Mouse (Mus musculus): Measurements from ENCODE around the gene Serpinh1. TPM values are rescaled to one million over a fixed set of nuclear protein-coding genes. Genes with fewer than 3 reads are reported as not detected.

The Serpinh1 gene
- 219 TPM for polyA plus RNA-seq (2014; fragmentation: Illumina TruSeq; extraction: RNeasy Lipid Tissue Mini Kit (QIAGEN cat#74804); ENCODE audit: insufficient read depth, low read depth, low replicate concordance)

DNA sequence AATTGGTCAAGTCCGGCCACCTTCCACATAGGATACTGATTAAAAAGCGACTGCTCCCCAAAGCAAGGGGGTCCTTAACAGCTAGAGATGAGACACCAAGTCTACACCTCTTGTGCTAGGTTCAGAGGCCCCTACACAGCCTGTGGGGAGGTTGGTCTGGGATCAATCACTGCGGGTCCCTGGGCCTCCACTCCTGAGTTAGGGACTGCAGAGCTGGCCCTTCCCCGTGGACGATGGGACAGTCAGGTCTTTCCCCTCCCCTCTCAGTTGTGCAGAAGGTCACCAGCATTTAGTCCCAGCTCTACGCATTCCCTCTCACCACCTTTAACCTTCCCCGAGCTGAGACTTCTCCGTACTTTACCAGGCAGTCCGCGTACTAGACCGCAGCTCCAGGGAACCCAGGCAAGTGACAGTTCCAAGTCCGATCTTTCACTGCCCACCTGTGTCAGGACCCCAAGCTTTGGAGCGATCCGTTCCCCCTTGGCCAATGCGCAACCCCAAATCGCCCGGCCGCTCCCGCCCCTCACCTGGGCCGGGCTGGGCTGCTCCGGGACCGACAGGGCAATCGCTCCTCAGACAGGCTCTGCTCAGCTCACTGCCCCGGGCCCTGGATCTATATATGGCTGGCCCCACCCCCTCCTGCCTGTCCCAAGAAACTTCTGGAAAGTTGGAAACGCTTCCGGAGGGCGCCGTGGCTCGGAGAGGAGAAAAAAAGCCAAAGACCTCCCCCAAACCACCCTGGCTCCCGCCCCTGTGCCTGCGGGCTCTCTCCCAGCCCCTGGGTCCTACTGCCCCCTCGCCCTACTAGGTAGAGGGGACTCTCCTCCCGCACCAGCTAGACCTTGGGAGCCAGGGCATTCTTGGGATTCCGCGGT lies at the start of gene Serpinh1:
Gene Serpinh1, minus strand, starts transcription at position 714 of the 875 bp plus-strand sequence.

DNA sequence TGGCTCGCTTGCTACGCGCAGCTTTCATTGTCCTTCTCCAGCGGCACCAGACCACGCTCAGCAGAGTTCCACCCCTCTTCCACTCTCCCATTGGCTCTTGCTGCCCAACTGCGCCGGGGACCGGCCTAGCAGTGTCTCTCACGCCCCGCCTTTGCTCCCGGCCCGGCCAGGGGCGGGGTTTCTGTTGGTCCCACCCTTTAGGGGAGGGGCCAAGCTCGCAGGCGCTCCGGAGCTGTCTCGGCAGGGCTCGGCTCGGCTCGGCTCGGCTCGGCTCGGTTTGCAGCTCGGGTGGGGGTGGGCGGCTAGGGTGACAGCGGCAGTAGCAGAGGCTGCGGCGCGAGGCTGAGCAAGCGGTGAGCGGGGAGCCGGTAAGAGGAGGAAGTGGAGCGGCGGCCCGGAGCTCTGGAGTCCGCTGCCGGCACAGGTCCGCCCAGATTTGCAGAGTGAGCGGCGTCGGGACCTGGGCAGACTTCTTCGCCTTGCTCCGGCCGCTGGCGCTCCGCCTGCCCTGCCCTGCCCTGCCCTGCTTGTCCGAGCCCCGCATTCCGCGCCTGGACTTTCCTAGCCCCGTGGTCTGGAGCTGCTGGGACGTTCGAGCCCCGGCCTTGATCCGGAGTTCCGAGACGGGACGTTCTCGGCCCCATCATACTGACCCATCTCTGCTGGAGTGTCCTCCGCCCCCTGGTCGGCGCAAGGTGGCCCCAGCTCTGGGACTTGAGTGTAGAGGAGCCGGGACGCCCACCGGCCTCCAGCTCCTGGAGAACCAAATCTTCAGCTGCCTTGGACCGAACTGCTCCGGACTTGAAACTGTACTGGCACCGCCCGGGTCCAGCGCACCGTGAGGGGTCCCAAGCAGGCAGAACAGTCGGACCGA lies 28.4 kb upstream of the Serpinh1 start, which contains the start of gene Gdpd5:
Gene Gdpd5, plus strand, starts transcription at position 201 of the 874 bp plus-strand sequence.

Other genes starting within 250 kb of the Serpinh1 start
- gene Uvrag, start 212.1 kb downstream of the Serpinh1 start, polyA plus RNA-seq (2014; fragmentation: Illumina TruSeq; extraction: RNeasy Lipid Tissue Mini Kit (QIAGEN cat#74804); ENCODE audit: insufficient read depth, low read depth, low replicate concordance): 12.0 TPM
- 21.1 TPM for gene Dgat2, start 170.5 kb downstream of the Serpinh1 start, polyA plus RNA-seq (2014; fragmentation: Illumina TruSeq; extraction: RNeasy Lipid Tissue Mini Kit (QIAGEN cat#74804); ENCODE audit: insufficient read depth, low read depth, low replicate concordance)
- 0.13 TPM for gene Mogat2, start 114.6 kb downstream of the Serpinh1 start, polyA plus RNA-seq (2014; fragmentation: Illumina TruSeq; extraction: RNeasy Lipid Tissue Mini Kit (QIAGEN cat#74804); ENCODE audit: insufficient read depth, low read depth, low replicate concordance)
- 19.8 TPM for gene Map6, start 85.8 kb downstream of the Serpinh1 start, polyA plus RNA-seq (2014; fragmentation: Illumina TruSeq; extraction: RNeasy Lipid Tissue Mini Kit (QIAGEN cat#74804); ENCODE audit: insufficient read depth, low read depth, low replicate concordance)
- gene Gdpd5, start 28.2 kb upstream of the Serpinh1 start, polyA plus RNA-seq (2014; fragmentation: Illumina TruSeq; extraction: RNeasy Lipid Tissue Mini Kit (QIAGEN cat#74804); ENCODE audit: insufficient read depth, low read depth, low replicate concordance): 6.9 TPM
- 0.63 TPM for gene Klhl35, start 112.8 kb upstream of the Serpinh1 start, polyA plus RNA-seq (2014; fragmentation: Illumina TruSeq; extraction: RNeasy Lipid Tissue Mini Kit (QIAGEN cat#74804); ENCODE audit: insufficient read depth, low read depth, low replicate concordance)
- 1,449 TPM for gene Rps3, start 130.5 kb upstream of the Serpinh1 start, polyA plus RNA-seq (2014; fragmentation: Illumina TruSeq; extraction: RNeasy Lipid Tissue Mini Kit (QIAGEN cat#74804); ENCODE audit: insufficient read depth, low read depth, low replicate concordance)
- gene Arrb1, start 182.2 kb upstream of the Serpinh1 start, polyA plus RNA-seq (2014; fragmentation: Illumina TruSeq; extraction: RNeasy Lipid Tissue Mini Kit (QIAGEN cat#74804); ENCODE audit: insufficient read depth, low read depth, low replicate concordance): 48.7 TPM